Mouse (Mus musculus) kidney, postnatal 10 days (tissue): ENCODE measurements around the gene Cyp4f17.
A peak's percentile ranks its signal among the peaks of the same experiment; 100 is the strongest.
"Not testable (repeated sequence)": the region's sequence is repeated elsewhere in the genome, so short reads cannot be mapped to it uniquely, and the experiment has no call there.

ENCODE experiments used
- DNase-seq: peaks from one replicate; pipeline ENCODE4 v3.0.0; 2021; ENCODE audit warnings: mixed read lengths

Cyp4f17 gene

GRCm38 (mm10) chr17:32527748-32528147, 21.9 kb downstream of the Cyp4f17 start:
- DNase-seq: no peak

- DNase-seq: peak; percentile 90
These were observed 22.8 kb downstream of the Cyp4f17 start for GRCm38 (mm10) chr17:32528408-32529337.

GRCm38 (mm10) chr17:32532356-32532755, 26.5 kb downstream of the Cyp4f17 start:
- not testable (repeated sequence) for DNase-seq

- no peak for DNase-seq
These were observed 28.2 kb downstream of the Cyp4f17 start for GRCm38 (mm10) chr17:32534068-32534467.

GRCm38 (mm10) chr17:32536051-32536866, 30.4 kb downstream of the Cyp4f17 start, which contains the start of gene Cyp4f16:
TSS of gene Cyp4f16 (plus strand) at chr17:32536558.
- DNase-seq: peak; percentile 96

GRCm38 (mm10) chr17:32536867-32537250, 31.0 kb downstream of the Cyp4f17 start:
- DNase-seq: peak; percentile 38

GRCm38 (mm10) chr17:32544792-32545191, 38.9 kb downstream of the Cyp4f17 start:
- not testable (repeated sequence) for DNase-seq

- not testable (repeated sequence) for DNase-seq
These were observed 44.5 kb downstream of the Cyp4f17 start for GRCm38 (mm10) chr17:32550377-32550776.

GRCm38 (mm10) chr17:32550900-32551770, 45.3 kb downstream of the Cyp4f17 start:
- peak; percentile 82 for DNase-seq

GRCm38 (mm10) chr17:32553016-32553415, 47.2 kb downstream of the Cyp4f17 start:
- DNase-seq: not testable (repeated sequence)

GRCm38 (mm10) chr17:32554368-32554767, 48.5 kb downstream of the Cyp4f17 start:
- not testable (repeated sequence) for DNase-seq

- not testable (repeated sequence) for DNase-seq
These were observed 57.5 kb downstream of the Cyp4f17 start for GRCm38 (mm10) chr17:32563301-32563700.

GRCm38 (mm10) chr17:32573286-32573685, 67.4 kb downstream of the Cyp4f17 start:
- DNase-seq: not testable (repeated sequence)

GRCm38 (mm10) chr17:32577496-32578186, 71.8 kb downstream of the Cyp4f17 start:
- no peak for DNase-seq
